Mouse (Mus musculus) CH12.LX (cell line): ENCODE measurements around the gene Mettl26. TPM values are rescaled to one million over a fixed set of nuclear protein-coding genes. Genes with fewer than 3 reads are reported as not detected.

Source experiments
- DNase-seq: peaks from one replicate; pipeline ENCODE4 v3.0.0-alpha.2; 2013; ENCODE audit errors: extremely low read depth
- H3K27ac ChIP-seq: 2 replicates; pipeline ENCODE4 v1.5.1; 2012; ENCODE audit warnings: low read depth, mild to moderate bottlenecking, control low read depth, moderate library complexity; ENCODE audit not compliant: insufficient read depth
- H3K27me3 ChIP-seq: replicated peaks from 2 replicates; pipeline ENCODE3; 2012; ENCODE audit warnings: inconsistent platforms
- H3K36me3 ChIP-seq, 2 experiments: replicated peaks in 1 of 2; 2 replicates each; pipeline versions ENCODE3 to v1.6.1; 2012; ENCODE audit warnings: inconsistent platforms in 1 of 2, low read length in 1 of 2, mild to moderate bottlenecking in 1 of 2, mixed read lengths in 1 of 2, moderate library complexity in 1 of 2; ENCODE audit not compliant: control insufficient read depth in 1 of 2, insufficient read depth in 1 of 2
- H3K4me1 ChIP-seq, 2 experiments: 2 replicates each; pipeline ENCODE4 v1.6.1; 2012; ENCODE audit warnings: inconsistent platforms in 1 of 2, moderate library complexity in 1 of 2; ENCODE audit not compliant: insufficient read depth in 2 of 2, control insufficient read depth in 1 of 2
- H3K4me2 ChIP-seq: 2 replicates; pipeline ENCODE4 v1.6.1; 2012; ENCODE audit warnings: low read depth, mild to moderate bottlenecking, control low read depth; ENCODE audit not compliant: poor library complexity, insufficient read depth, severe bottlenecking
- H3K4me3 ChIP-seq, 3 experiments: fragments of 150-350 bp in 1 of 3; sonication (generic) in 1 of 3; replicated peaks in 1 of 3; 2 replicates each; pipeline versions ENCODE3 to v1.5.1; 2011 to 2012; ENCODE audit warnings: low read depth in 2 of 3, low read length in 2 of 3, mild to moderate bottlenecking in 2 of 3, moderate library complexity in 2 of 3, control low read depth in 1 of 3, improper control_type of control experiment in 1 of 3, inconsistent platforms in 1 of 3, mixed read lengths in 1 of 3; ENCODE audit not compliant: poor library complexity in 1 of 3
- H3K79me2 ChIP-seq: replicated peaks from 2 replicates; pipeline ENCODE4 v1.6.1; 2012; ENCODE audit warnings: mild to moderate bottlenecking, moderate library complexity; ENCODE audit not compliant: control insufficient read depth, poor library complexity, insufficient read depth, severe bottlenecking; ENCODE audit errors: extremely low read depth
- H3K9ac ChIP-seq: 2 replicates; pipeline ENCODE4 v1.6.1; 2012; ENCODE audit warnings: low read depth, mild to moderate bottlenecking, control low read depth, moderate library complexity; ENCODE audit not compliant: insufficient read depth
- H3K9me3 ChIP-seq: replicated peaks from 2 replicates; pipeline ENCODE3; 2012; ENCODE audit warnings: low read length, inconsistent platforms, mixed read lengths
- CHD1 ChIP-seq: IDR thresholded peaks from 2 replicates; pipeline ENCODE4 v1.6.1; 2012; ENCODE audit warnings: low read depth, low read length, improper control_type of control experiment, inconsistent platforms
- CHD2 ChIP-seq: IDR thresholded peaks from 2 replicates; pipeline ENCODE4 v1.6.1; 2011; ENCODE audit warnings: low read length, improper control_type of control experiment
- E2F4 ChIP-seq: IDR thresholded peaks from 2 replicates; pipeline ENCODE4 v1.6.1; 2011; ENCODE audit warnings: low read depth, low read length, improper control_type of control experiment; ENCODE audit not compliant: insufficient replicate concordance
- ELF1 ChIP-seq: IDR thresholded peaks from 2 replicates; pipeline ENCODE4 v1.6.1; 2014; ENCODE audit warnings: low read depth, mild to moderate bottlenecking, inconsistent platforms, low read length, improper control_type of control experiment
- EP300 ChIP-seq: IDR thresholded peaks from 2 replicates; pipeline ENCODE4 v1.6.1; 2011; ENCODE audit warnings: low read length, improper control_type of control experiment
- GABPA ChIP-seq: IDR thresholded peaks from 2 replicates; pipeline ENCODE4 v1.6.1; 2012; ENCODE audit warnings: low read depth, low read length, improper control_type of control experiment, inconsistent platforms; ENCODE audit not compliant: insufficient replicate concordance
- IRF4 ChIP-seq: IDR thresholded peaks from 2 replicates; pipeline ENCODE4 v1.6.1; 2014; ENCODE audit warnings: low read depth, mild to moderate bottlenecking, inconsistent platforms, low read length, improper control_type of control experiment
- JUN ChIP-seq: IDR thresholded peaks from 2 replicates; pipeline ENCODE4 v1.6.1; 2011; ENCODE audit warnings: low read depth, mild to moderate bottlenecking, low read length, improper control_type of control experiment, moderate library complexity; ENCODE audit not compliant: insufficient read depth
- MAX ChIP-seq: IDR thresholded peaks from 2 replicates; pipeline ENCODE4 v1.6.1; 2011; ENCODE audit warnings: low read length, improper control_type of control experiment
- MAZ ChIP-seq: IDR thresholded peaks from 2 replicates; pipeline ENCODE4 v1.6.1; 2012; ENCODE audit warnings: low read depth, mild to moderate bottlenecking, inconsistent platforms, low read length, improper control_type of control experiment, moderate library complexity
- MEF2A ChIP-seq: IDR thresholded peaks from 2 replicates; pipeline ENCODE4 v1.6.1; 2014; ENCODE audit warnings: low read depth, mild to moderate bottlenecking, inconsistent platforms, low read length, improper control_type of control experiment, borderline replicate concordance
- MXI1 ChIP-seq: IDR thresholded peaks from 2 replicates; pipeline ENCODE4 v1.6.1; 2011; ENCODE audit warnings: mild to moderate bottlenecking, low read depth, low read length, improper control_type of control experiment
- MYC ChIP-seq: IDR thresholded peaks from 2 replicates; pipeline ENCODE4 v1.6.1; 2011; ENCODE audit warnings: low read depth, mild to moderate bottlenecking, improper control_type of control experiment, low read length
- NELFE ChIP-seq: IDR thresholded peaks from 2 replicates; pipeline ENCODE4 v1.6.1; 2011; ENCODE audit warnings: low read depth, low read length, improper control_type of control experiment
- TBP ChIP-seq: conservative IDR thresholded peaks from 2 replicates; pipeline ENCODE4 v1.6.1; 2011; ENCODE audit warnings: low read depth, low read length, improper control_type of control experiment
- TCF12 ChIP-seq: IDR thresholded peaks from 2 replicates; pipeline ENCODE4 v1.6.1; 2014; ENCODE audit warnings: low read depth, mild to moderate bottlenecking, inconsistent platforms, low read length, improper control_type of control experiment
- ZKSCAN1 ChIP-seq: IDR thresholded peaks from 2 replicates; pipeline ENCODE4 v1.6.1; 2012; ENCODE audit warnings: low read depth, inconsistent platforms, low read length, improper control_type of control experiment, borderline replicate concordance
- ZNF384 ChIP-seq: IDR thresholded peaks from 2 replicates; pipeline ENCODE4 v1.6.1; 2012; ENCODE audit warnings: low read depth, low read length, improper control_type of control experiment, inconsistent platforms
- dilution Hi-C: fragments of 300-500 bp; cut with MboI; formaldehyde crosslinking; loops from 2 replicates; pipeline ENCODE4 v1.14.3; 2020; ENCODE audit warnings: low sequenced_read_pairs; ENCODE audit not compliant: extremely low pct_unique_long_range_greater_than_20kb, extremely low pct_ligation_motif_present
- in situ Hi-C: fragments of 300-500 bp; cut with MboI; formaldehyde crosslinking; loops from 3 replicates; pipeline ENCODE4 v1.14.3; 2019; ENCODE audit warnings: low sequenced_read_pairs, low pct_ligation_motif_present, low pct_unique_long_range_greater_than_20kb, mixed read lengths
- polyA plus RNA-seq: library from polyadenylated mRNA; unstranded; fragments of >175 nt; gene quantifications from 2 replicates; pipeline ENCODE4 v1.2.1, GENCODE M21; 2012; ENCODE audit warnings: low read depth; ENCODE audit not compliant: insufficient read length
- total RNA-seq, 2 experiments: library from RNA; depleted of rRNA; stranded (reverse); fragments of 300-350 nt in 1 of 2; fragments of >200 nt in 1 of 2; gene quantifications; 2 replicates each; pipeline ENCODE4 v1.2.3; 2012 to 2014

Gene Mettl26
- total and polyA plus RNA-seq, 3 experiments: 29.8 to 52.5 (median 33.0) TPM

- TF ChIP-seq IRF4 (no peak), CHD2 (no peak), GABPA (no peak), TCF12 (peak; percentile 51; the same call in 1 of the 2 replicates), E2F4 (peak; percentile 71; the same call in 1 of the 2 replicates), EP300 (no peak)
Measured at GRCm38 (mm10) chr17:25860832-25861703, 13.8 kb upstream of the Mettl26 start, which contains the start of gene Wdr90 (continued).

- H3K79me2 ChIP-seq: no peaks in the 10 kb centered on the region
- peaks cover 21% of the 10 kb centered on the region for H3K27me3 ChIP-seq
- H3K4me2 ChIP-seq: peak overlapping the region; percentile 64
- peaks cover 9 to 25% of the 10 kb centered on the region in 2 experiments for H3K4me1 ChIP-seq
- TF ChIP-seq MYC (no peak), E2F4 (no peak), ZNF384 (no peak), JUN (no peak), IRF4 (0 out of 2 replicates have a peak, but pooled peaks have one; percentile 25), MEF2A (peak; percentile 68; the same call in 1 of the 2 replicates), EP300 (0 out of 2 replicates have a peak, but pooled peaks have one; percentile 24), CHD1 (peak; percentile 90; the same call in 1 of the 2 replicates), TBP (0 out of 2 replicates have a peak, but pooled peaks have one; percentile 18), NELFE (no peak), MAZ (0 out of 2 replicates have a peak, but pooled peaks have one; percentile 25), CHD2 (peak; percentile 33; the same call in 1 of the 2 replicates), ELF1 (no peak), ZKSCAN1 (no peak), MAX (0 out of 2 replicates have a peak, but pooled peaks have one; percentile 18), MXI1 (no peak), TCF12 (0 out of 2 replicates have a peak, but pooled peaks have one; percentile 30)
- DNase-seq: no peak
- in situ Hi-C loops (no loop called here), dilution Hi-C loops (no loop called here)
- H3K4me3 ChIP-seq: peak overlapping the region; percentile 70 to 86 (median 80)
- peak overlapping the region; percentile 38 for H3K27ac ChIP-seq
- peak overlapping the region; percentile 78 for H3K9ac ChIP-seq
- no peaks in the 10 kb centered on the region for H3K9me3 ChIP-seq
- peaks cover 4 to 15% of the 10 kb centered on the region in 2 experiments for H3K36me3 ChIP-seq
Measured at GRCm38 (mm10) chr17:25861704-25862612, 12.9 kb upstream of the Mettl26 start.
